Mouse (Mus musculus) splenic B cell, adult 2 months (primary cell): ENCODE results near the gene Lin7b.
"Not testable (repeated sequence)": the region's sequence is repeated elsewhere in the genome, so short reads cannot be mapped to it uniquely, and the experiment has no call there.

Experiments used
- DNase-seq: peaks from one replicate; pipeline ENCODE4 v3.0.0-alpha.2; 2011; ENCODE audit warnings: low read depth, low spot score
- H3K27me3 ChIP-seq: 2 replicates; pipeline ENCODE4 v1.6.1; 2012; ENCODE audit warnings: mild to moderate bottlenecking, low read length, moderate library complexity, mixed read lengths; ENCODE audit not compliant: control insufficient read depth, poor library complexity, insufficient read depth, severe bottlenecking
- H3K36me3 ChIP-seq: 2 replicates; pipeline ENCODE4 v1.6.1; 2012; ENCODE audit warnings: mild to moderate bottlenecking, low read length, moderate library complexity, mixed read lengths; ENCODE audit not compliant: control insufficient read depth, poor library complexity, insufficient read depth, severe bottlenecking

Gene Lin7b

DNA sequence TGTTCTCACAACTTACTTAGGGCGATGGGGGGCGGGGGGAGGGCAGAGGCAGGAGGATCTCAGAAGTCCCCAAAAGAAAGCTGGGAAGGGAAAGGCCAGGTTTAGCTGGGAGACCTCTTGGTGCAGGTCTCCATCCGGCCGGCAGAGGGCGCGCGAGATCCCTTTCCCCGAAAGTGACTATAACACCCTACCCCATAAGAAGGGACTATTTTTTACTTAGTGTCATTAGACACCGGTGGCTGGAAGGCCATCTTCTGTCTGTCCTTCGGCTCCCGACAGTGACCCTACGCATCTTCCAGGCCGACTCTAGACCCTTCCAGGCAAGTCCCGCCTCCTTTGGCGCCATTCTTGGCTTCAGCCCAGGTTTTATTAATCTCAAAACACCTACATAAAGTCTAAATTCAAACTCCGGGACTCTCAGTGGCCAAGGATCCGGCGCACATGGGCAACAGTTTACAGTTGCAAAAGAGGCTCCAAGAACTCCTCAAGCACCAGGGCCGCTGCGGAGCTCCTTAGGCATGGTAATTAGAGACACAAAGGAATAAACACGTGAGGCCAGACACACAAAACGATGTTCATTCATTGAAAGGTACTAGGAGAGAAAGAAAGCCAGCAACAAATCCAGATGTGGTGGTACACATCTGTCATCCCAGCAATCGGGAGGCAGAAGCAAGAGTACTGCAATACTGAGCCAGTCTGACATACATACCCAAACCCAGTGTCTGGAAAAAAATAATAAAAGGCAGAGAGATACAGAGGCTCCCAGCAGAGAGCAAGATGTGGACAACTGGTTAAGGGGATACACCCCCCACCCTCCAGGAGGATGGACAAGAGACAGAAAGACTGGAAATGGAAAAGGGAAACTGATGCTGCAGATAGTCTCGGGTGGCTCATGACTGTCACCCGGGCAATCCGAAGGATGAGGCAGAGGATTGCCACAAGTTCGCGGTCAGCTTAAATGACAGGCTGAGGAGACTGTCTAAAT lies 35.0 kb upstream of the Lin7b start, which contains the start of gene Kcna7:
Gene Kcna7, plus strand, starts transcription at position 563 of the 985 bp plus-strand sequence.
- DNase-seq: peak; percentile 70
- H3K27me3 ChIP-seq: no peaks in the 10 kb centered on the region; the same call in 1 of the 2 replicates
- no peaks in the 10 kb centered on the region for H3K36me3 ChIP-seq

DNA sequence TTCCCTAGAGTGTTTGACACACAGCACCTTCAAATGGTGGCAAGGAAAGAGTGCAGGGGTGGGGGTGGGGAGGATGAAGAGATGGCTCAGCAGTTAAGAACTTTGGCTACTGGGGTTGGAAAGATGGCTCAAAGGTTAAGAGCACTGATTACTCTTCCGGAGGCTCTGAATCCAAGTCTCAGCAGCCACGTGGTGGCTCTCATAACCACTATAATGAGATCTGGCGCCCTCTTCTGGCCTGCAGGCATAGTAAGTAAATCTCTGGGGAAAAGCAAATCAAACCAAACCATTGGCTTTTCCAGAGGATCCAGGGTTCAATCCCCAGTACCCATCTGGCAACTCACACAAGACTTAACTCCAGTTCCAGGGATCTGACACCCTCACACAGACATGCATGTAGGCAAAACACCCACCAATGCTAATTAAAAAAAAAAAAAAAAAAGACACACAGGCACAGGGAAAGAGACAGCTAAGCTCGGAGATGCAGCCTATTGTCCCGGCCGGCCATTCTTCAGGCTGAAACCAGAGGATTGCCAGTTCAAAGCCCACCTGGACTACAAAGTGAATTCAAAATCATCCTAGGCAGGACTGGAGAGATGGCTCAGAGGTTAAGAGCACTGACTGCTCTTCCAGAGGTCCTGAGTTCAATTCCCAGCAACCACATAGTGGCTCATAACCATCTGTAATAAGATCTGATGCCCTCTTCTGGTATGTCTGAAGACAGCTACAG lies 33.3 kb upstream of the Lin7b start:
- peak; percentile 84 for DNase-seq
- H3K36me3 ChIP-seq: no peaks in the 10 kb centered on the region

DNA sequence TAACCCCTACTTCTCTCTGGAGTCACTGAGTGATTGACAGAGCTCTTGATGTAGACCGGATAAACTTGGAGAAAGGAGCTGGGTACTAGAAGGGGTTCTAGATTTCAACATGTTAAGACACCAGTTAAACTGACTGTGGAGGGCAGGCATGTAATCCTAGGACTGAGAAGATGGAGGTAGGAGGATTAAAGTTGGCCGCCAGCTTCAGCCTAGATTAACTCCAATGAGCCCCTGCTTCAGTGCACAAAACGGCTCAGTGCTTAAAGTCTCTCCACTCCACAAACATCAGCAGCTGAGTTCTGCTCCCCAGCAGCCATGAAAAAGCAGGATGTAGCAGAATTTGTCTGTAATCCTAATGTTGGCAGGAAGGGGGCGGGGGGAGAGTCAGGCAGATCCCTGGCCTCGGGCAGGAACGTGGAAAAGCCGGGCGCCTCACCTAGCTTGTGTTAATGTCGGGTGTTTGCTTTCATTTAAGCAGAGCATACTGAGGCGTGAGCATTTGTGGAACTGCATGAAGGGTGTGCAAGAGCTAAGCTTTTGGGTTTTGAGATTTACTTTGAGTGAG lies 31.2 kb upstream of the Lin7b start:
- no peak for DNase-seq
- Histone ChIP-seq H3K36me3 (no peaks in the 10 kb centered on the region), H3K27me3 (no peaks in the 10 kb centered on the region; the same call in 1 of the 2 replicates)

More for the DNA sequence above, 33.3 kb upstream of the Lin7b start:
- H3K27me3 ChIP-seq: no peaks in the 10 kb centered on the region; the same call in 1 of the 2 replicates

DNA sequence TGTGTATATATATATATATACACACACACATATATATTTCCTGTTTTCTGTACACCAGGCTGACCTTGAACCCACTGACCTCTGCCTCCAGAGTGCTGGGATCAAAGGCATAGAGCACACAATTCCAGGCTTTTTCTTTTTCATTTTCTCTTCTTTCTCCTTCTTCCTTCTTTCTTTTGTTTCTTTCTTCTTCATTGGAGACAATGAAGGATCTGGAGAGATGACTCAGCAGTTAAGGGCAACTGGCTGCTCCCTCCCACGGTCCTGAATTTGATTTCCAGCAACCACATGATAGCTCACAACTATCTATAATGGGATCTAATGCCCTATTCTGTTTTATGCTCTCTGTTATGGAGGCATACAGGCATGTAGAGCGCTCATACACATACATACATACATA lies 26.4 kb upstream of the Lin7b start:
- DNase-seq: no peak
- no peaks in the 10 kb centered on the region; the same call in 1 of the 2 replicates for H3K27me3 ChIP-seq
- H3K36me3 ChIP-seq: peaks cover 5% of the 10 kb centered on the region

DNA sequence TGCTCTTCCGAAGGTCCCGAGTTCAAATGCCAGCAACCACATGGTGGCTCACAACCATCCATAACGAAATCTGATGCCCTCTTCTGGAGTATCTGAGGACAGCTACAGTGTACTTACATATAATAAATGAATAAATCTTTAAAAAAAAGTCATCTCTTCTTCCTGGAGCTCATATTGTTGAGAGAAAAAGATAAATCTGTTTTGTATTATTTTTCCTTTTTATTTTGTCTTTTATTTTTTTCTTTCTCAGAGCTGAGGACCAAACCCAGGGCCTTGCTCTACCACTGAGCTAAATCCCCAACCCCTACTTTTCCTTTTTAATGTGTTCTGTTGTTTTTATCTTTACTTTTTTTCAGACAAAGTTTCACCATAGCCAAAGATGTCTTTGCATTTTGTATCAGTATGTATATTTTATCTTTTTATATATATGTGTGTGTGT lies 26.0 kb upstream of the Lin7b start:
- not testable (repeated sequence) for H3K36me3 ChIP-seq, H3K27me3 ChIP-seq, DNase-seq

DNA sequence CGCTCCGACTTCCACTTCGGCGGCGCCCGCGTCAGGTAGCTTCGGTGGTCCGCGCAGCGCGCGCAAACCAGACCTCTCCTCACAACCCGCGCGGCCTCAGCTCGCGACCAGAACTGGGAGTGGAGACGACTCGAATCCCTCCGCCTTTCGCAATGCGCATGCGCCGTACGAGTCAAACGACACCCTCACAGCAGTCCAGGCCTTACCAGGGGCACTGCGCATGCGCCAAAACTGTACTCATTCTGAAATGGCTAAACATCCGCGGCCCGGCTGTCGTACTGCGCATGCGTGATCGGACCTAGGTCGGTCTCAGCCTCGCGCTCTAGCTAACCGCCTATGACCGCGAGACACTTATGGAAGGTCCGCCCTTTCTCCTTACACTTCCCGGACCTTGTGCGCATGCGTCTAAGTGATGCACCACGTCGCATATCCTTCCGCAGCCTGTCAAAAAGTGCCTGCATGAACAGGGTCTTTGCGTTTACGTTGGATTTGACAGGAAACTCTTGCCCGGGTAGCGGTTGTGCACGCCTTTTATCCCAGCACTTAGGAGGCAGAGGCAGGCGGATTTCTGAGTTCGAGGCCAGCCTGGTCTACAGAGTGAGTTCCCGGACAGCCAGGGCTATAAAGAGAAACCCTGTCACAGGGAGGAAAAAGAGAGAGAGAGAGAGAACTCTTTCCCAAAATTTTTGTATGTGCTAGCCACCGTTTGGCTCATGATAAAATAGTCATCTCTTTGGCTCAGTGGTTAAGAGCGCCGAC lies 25.4 kb upstream of the Lin7b start, which contains the start of gene Snrnp70:
Gene Snrnp70, minus strand, starts transcription at position 165 of the 759 bp plus-strand sequence.
- peaks cover 7% of the 10 kb centered on the region for H3K36me3 ChIP-seq
- DNase-seq: peak; percentile 100
- no peaks in the 10 kb centered on the region; the same call in 1 of the 2 replicates for H3K27me3 ChIP-seq

DNA sequence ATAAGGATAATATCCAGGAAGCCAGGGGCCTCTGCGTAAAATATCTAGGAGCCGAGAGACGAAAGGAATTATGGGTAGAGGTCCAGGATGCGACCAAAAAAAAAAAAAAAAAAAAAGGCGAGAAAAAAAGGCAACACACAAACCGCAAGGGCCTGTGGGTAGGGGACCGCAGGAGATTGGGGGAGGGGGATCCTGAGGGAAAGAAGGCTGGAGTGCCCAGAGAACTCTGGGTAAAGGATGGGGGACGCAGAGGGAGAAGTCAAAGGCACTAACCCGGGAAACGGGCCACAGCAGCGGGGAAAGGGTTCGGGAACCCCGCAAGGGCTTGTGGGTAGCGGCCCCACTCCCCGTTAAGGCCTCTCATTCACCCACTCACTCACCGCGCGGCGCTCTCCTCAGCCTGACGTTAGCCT lies 24.8 kb upstream of the Lin7b start:
- Histone ChIP-seq H3K27me3 (no peaks in the 10 kb centered on the region; the same call in 1 of the 2 replicates), H3K36me3 (peaks cover 10% of the 10 kb centered on the region)
- DNase-seq: no peak

DNA sequence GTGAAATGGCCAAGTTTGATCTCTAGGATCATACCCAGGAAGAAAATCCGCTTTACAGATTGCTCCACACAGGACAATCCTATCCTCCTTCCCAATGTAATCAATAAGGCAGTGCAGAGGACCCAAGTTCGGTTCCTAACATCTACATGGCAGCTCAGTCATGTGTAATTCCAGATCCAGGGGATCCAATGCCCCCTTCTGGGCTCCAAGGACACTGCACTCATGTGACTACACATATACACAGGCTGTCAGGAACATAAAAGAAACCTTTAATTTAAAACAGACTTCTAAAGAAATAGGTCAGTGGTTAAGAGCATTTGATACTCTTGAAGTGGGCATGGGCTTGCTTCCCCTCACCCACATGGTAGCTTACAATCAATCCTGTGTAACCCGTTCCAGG lies 15.7 kb upstream of the Lin7b start:
- no peak for DNase-seq
- H3K27me3 ChIP-seq: no peaks in the 10 kb centered on the region

DNA sequence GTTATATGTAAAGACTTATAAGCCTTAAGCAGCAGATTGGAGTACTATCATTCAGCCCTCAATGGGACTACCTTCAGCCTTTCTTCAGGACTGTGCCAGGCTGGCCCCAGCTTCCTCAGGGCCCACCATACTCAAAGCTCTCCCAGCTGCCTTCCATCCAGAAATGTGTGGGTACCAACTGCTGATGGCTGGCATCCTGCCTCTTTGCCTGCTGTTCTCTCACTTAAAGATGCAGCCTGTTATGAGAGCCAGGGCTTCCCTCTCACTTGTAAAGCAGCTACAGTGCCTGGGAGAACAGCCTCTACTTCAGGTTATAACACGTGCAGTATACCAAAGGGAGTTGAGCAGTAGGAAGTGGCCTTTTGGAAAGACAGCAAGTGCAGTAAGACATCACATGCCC lies 5.7 kb upstream of the Lin7b start:
- no peak for DNase-seq
- Histone ChIP-seq H3K36me3 (peaks cover 25% of the 10 kb centered on the region), H3K27me3 (no peaks in the 10 kb centered on the region)

More for the DNA sequence above, 15.7 kb upstream of the Lin7b start:
- H3K36me3 ChIP-seq: peaks cover 37% of the 10 kb centered on the region

DNA sequence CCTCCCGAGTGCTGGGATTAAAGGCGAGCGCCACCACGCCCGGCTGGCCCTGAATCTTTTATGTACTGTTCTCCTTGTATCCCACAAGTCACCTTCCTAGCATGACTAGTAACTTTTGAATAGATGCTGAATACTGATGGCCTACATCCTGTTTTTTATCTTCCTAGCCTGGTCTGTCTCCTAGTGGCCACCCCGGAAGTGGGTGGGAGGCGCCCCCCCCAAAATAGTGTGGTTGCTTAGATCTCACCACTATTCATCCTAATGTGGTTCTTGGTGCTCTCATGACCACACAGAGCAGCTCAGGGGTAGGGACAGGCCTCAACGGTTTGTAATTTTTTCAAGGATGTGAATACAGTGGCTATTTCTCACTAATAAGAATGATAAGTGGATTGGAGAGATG lies 4.2 kb upstream of the Lin7b start:
- peaks cover 16% of the 10 kb centered on the region for H3K36me3 ChIP-seq
- DNase-seq: no peak
- H3K27me3 ChIP-seq: no peaks in the 10 kb centered on the region

DNA sequence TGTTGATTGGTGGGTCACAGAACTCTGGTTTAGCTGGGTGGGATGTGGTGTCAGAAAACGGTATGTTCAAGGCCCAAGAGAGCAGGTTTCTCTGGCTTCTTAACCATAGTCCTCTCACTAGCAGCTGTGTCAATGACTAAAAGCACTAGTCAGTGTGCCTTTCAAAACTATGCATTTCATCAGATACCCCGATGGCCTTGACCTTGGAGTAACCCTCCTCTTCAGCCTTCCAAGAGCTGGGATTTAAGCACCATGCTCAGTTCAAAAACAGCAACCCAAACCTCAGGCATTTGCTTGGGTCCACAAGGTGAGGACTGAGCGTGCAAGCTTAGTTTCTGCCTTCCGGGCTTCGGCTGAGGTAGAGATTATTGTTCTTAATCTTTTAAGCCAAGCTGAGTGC lies 2.0 kb upstream of the Lin7b start:
- H3K27me3 ChIP-seq: no peaks in the 10 kb centered on the region
- no peak for DNase-seq
- H3K36me3 ChIP-seq: peaks cover 13% of the 10 kb centered on the region

DNA sequence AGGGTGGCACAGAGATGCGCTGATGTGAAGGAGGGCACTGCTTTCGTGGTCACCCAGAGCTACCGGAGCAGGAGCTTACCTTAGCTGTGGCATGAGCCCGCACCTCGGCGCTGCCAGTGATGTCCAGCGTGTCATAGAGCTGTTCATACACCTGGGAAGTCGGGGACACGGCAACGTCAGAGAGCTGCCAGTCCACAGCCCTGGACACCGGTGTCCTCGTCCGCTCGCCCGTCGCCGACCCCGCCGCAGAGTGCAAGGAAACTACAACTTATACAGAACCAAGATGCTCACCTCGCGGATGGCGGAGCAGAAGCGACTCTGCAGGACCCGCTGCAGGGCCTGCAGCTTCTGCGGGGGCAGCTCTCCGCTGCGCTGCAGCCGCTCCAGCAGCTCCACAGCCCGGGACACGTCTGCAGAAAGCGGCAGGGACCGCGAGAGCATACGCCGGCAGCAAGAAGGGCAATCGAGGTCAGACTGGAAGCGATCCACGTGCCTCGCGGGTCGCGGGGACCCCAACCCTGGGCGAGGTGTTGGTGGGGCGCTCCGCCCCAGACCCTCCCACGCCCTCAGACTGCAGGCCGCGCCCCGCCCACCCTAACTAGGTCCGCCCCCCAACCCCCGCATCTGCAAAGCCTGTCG lies 428 bp downstream of the Lin7b start:
- no peaks in the 10 kb centered on the region for H3K27me3 ChIP-seq
- no peaks in the 10 kb centered on the region for H3K36me3 ChIP-seq
- no peak for DNase-seq

DNA sequence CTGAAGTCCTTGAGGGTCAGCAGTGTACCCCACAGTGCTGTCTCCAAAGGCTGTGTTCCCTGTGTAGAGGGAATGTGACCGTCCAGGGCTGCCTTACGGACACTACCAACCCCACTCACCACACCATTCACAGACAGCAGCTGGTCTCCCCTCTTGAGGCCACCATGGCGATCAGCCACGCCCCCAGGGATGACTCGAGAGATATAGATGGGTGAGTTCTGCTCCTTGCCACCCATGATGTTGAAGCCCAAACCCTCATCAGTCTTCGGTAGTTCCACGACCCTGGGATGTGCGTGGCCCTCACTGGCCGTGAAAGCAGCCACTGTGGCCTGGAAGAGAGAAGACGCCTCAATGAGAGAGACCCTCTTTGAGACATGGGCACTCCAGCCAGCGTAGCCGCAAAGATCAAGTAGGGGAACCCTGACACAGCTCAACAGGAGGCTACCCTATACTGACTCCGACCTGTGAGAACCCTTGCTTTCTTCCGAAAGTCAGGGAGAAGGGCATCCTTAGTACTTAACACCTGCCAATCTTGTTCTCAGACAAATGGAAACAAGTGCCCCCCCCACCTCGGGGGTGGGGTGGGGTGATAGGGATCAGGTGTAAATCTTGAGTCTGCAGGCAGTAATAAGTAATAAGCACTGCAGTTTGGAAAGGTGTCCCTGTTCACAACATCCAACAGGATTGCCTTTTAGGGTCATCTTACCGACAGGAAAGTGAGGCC lies 1.2 kb downstream of the Lin7b start:
- Histone ChIP-seq H3K36me3 (no peaks in the 10 kb centered on the region), H3K27me3 (no peaks in the 10 kb centered on the region)
- no peak for DNase-seq
